Mouse (Mus musculus): Measurements from ENCODE around the gene Zdhhc1. TPM values are rescaled to one million over a fixed set of nuclear protein-coding genes. Genes with fewer than 3 reads are reported as not detected.

Gene Zdhhc1
- polyA plus RNA-seq (2015; fragmentation: Nextera tagmentation; extraction: Ambion mirVana) = 36.6 and 36.8 TPM in 2 replicates

GRCm38 (mm10) chr8:105496439-105497180, at the start of gene Zdhhc1:
Zdhhc1 (minus strand) TSS chr8:105496902.
- Histone ChIP-seq H3K9me3 (replicated peaks) (no peaks in the 10 kb centered on the region), H3K27ac (replicated peaks) (peak within 1 kb of the TSS; percentile 80), H3K27me3 (replicated peaks) (no peaks in the 10 kb centered on the region), H3K9ac (replicated peaks) (peak within 1 kb of the TSS; percentile 88), H3K4me3 (replicated peaks) (peak within 1 kb of the TSS; percentile 72), H3K4me2 (peak within 1 kb of the TSS; percentile 86), H3K4me1 (peaks cover 25% of the 10 kb centered on the region), H3K36me3 (no peaks in the 10 kb centered on the region)
- WGBS = under 1% methylated on average over 67 of the region's 68 CpGs
- peak; percentile 84 for ATAC-seq (ENCODE audit: low FRiP score)

GRCm38 (mm10) chr8:105545249-105545648, 48.5 kb upstream of the Zdhhc1 start:
- Histone ChIP-seq H3K4me1 (peaks cover 20% of the 10 kb centered on the region), H3K27ac (replicated peaks) (peak overlapping the region; percentile 39; the same call in 1 of the 2 replicates), H3K27me3 (replicated peaks) (no peaks in the 10 kb centered on the region), H3K9me3 (replicated peaks) (no peaks in the 10 kb centered on the region), H3K9ac (replicated peaks) (no peak overlapping the region), H3K4me3 (replicated peaks) (no peak overlapping the region), H3K4me2 (no peak overlapping the region), H3K36me3 (0 out of 2 replicates have a peak, but pooled peaks cover 4% of the 10 kb centered on the region)
- 88% methylated on average over 3 of the region's 3 CpGs for WGBS
- ATAC-seq (ENCODE audit: low FRiP score) = no peak

- no peak overlapping the region for H3K4me2 ChIP-seq
- H3K4me1 ChIP-seq = peaks cover 20% of the 10 kb centered on the region
- no peak overlapping the region for H3K9ac ChIP-seq (replicated peaks)
- no peak for ATAC-seq (ENCODE audit: low FRiP score)
- H3K36me3 ChIP-seq = 0 out of 2 replicates have a peak, but pooled peaks cover 4% of the 10 kb centered on the region
- no peaks in the 10 kb centered on the region for H3K27me3 ChIP-seq (replicated peaks)
- H3K4me3 ChIP-seq (replicated peaks) = no peak overlapping the region
- WGBS = 68% methylated on average over 7 of the region's 7 CpGs
- peak overlapping the region; percentile 39; the same call in 1 of the 2 replicates for H3K27ac ChIP-seq (replicated peaks)
- H3K9me3 ChIP-seq (replicated peaks) = no peaks in the 10 kb centered on the region
Measured at GRCm38 (mm10) chr8:105544544-105545205, 48.0 kb upstream of the Zdhhc1 start.

- peaks cover 20% of the 10 kb centered on the region for H3K4me1 ChIP-seq
- WGBS = 57% methylated on average over 1 of the region's 1 CpGs
- no peak overlapping the region for H3K4me2 ChIP-seq
- H3K27ac ChIP-seq (replicated peaks) = no peak overlapping the region; the same call in 1 of the 2 replicates
- no peak overlapping the region for H3K9ac ChIP-seq (replicated peaks)
- H3K4me3 ChIP-seq (replicated peaks) = no peak overlapping the region
- no peaks in the 10 kb centered on the region for H3K9me3 ChIP-seq (replicated peaks)
- peaks cover 12% of the 10 kb centered on the region for H3K36me3 ChIP-seq
- ATAC-seq (ENCODE audit: low FRiP score) = no peak
- H3K27me3 ChIP-seq (replicated peaks) = no peaks in the 10 kb centered on the region
Measured at GRCm38 (mm10) chr8:105543703-105544102, 47.0 kb upstream of the Zdhhc1 start.

- Histone ChIP-seq H3K4me3 (replicated peaks) (no peak overlapping the region), H3K27me3 (replicated peaks) (no peaks in the 10 kb centered on the region), H3K4me1 (peaks cover 20% of the 10 kb centered on the region), H3K27ac (replicated peaks) (no peak overlapping the region), H3K36me3 (peaks cover 21% of the 10 kb centered on the region), H3K4me2 (no peak overlapping the region), H3K9ac (replicated peaks) (no peak overlapping the region), H3K9me3 (replicated peaks) (no peaks in the 10 kb centered on the region)
- no peak for ATAC-seq (ENCODE audit: low FRiP score)
- 99% methylated on average over 2 of the region's 2 CpGs for WGBS
Measured at GRCm38 (mm10) chr8:105542808-105543207, 46.1 kb upstream of the Zdhhc1 start.

- no peak overlapping the region for H3K4me2 ChIP-seq
- H3K4me3 ChIP-seq (replicated peaks) = no peak overlapping the region
- H3K27me3 ChIP-seq (replicated peaks) = no peaks in the 10 kb centered on the region
- H3K4me1 ChIP-seq = peaks cover 20% of the 10 kb centered on the region
- no peak for ATAC-seq (ENCODE audit: low FRiP score)
- WGBS = 85% methylated on average over 3 of the region's 3 CpGs
- H3K36me3 ChIP-seq = peaks cover 27% of the 10 kb centered on the region
- no peak overlapping the region for H3K27ac ChIP-seq (replicated peaks)
- no peaks in the 10 kb centered on the region for H3K9me3 ChIP-seq (replicated peaks)
- H3K9ac ChIP-seq (replicated peaks) = no peak overlapping the region
Measured at GRCm38 (mm10) chr8:105542032-105542656, 45.4 kb upstream of the Zdhhc1 start.

GRCm38 (mm10) chr8:105538940-105539339, 42.2 kb upstream of the Zdhhc1 start:
- Histone ChIP-seq H3K27me3 (replicated peaks) (no peaks in the 10 kb centered on the region), H3K36me3 (peaks cover 49% of the 10 kb centered on the region), H3K4me2 (no peak overlapping the region), H3K27ac (replicated peaks) (no peak overlapping the region), H3K4me1 (peaks cover 8% of the 10 kb centered on the region; the same call in 1 of the 2 replicates), H3K4me3 (replicated peaks) (no peak overlapping the region), H3K9ac (replicated peaks) (no peak overlapping the region), H3K9me3 (replicated peaks) (no peaks in the 10 kb centered on the region)
- ATAC-seq (ENCODE audit: low FRiP score) = no peak
- WGBS = 84% methylated on average over 4 of the region's 4 CpGs

- Histone ChIP-seq H3K9me3 (replicated peaks) (no peaks in the 10 kb centered on the region), H3K36me3 (peaks cover 49% of the 10 kb centered on the region), H3K27me3 (replicated peaks) (no peaks in the 10 kb centered on the region), H3K4me2 (no peak overlapping the region), H3K27ac (replicated peaks) (no peak overlapping the region), H3K4me1 (peaks cover 8% of the 10 kb centered on the region; the same call in 1 of the 2 replicates), H3K9ac (replicated peaks) (no peak overlapping the region), H3K4me3 (replicated peaks) (no peak overlapping the region)
- no peak for ATAC-seq (ENCODE audit: low FRiP score)
- 86% methylated on average over 6 of the region's 6 CpGs for WGBS
Measured at GRCm38 (mm10) chr8:105537011-105537677, 40.4 kb upstream of the Zdhhc1 start.

GRCm38 (mm10) chr8:105536546-105536945, 39.8 kb upstream of the Zdhhc1 start:
- Histone ChIP-seq H3K27me3 (replicated peaks) (no peaks in the 10 kb centered on the region), H3K27ac (replicated peaks) (no peak overlapping the region), H3K9ac (replicated peaks) (no peak overlapping the region), H3K4me3 (replicated peaks) (no peak overlapping the region), H3K4me1 (peaks cover 9% of the 10 kb centered on the region; the same call in 1 of the 2 replicates), H3K4me2 (no peak overlapping the region), H3K9me3 (replicated peaks) (no peaks in the 10 kb centered on the region), H3K36me3 (peaks cover 45% of the 10 kb centered on the region)
- WGBS = 93% methylated on average over 3 of the region's 3 CpGs
- ATAC-seq (ENCODE audit: low FRiP score) = no peak

GRCm38 (mm10) chr8:105533892-105534329, 37.2 kb upstream of the Zdhhc1 start:
- H3K27ac ChIP-seq (replicated peaks) = no peak overlapping the region
- H3K36me3 ChIP-seq = peaks cover 52% of the 10 kb centered on the region
- 0% methylated on average over 1 of the region's 1 CpGs for WGBS
- no peak overlapping the region for H3K9ac ChIP-seq (replicated peaks)
- peaks cover 11% of the 10 kb centered on the region; the same call in 1 of the 2 replicates for H3K4me1 ChIP-seq
- no peaks in the 10 kb centered on the region for H3K27me3 ChIP-seq (replicated peaks)
- H3K4me2 ChIP-seq = no peak overlapping the region
- H3K9me3 ChIP-seq (replicated peaks) = no peaks in the 10 kb centered on the region
- peak; percentile 39; the same call in 1 of the 2 replicates for ATAC-seq (ENCODE audit: low FRiP score)
- no peak overlapping the region for H3K4me3 ChIP-seq (replicated peaks)

GRCm38 (mm10) chr8:105533439-105533838, 36.7 kb upstream of the Zdhhc1 start:
- Histone ChIP-seq H3K36me3 (peaks cover 52% of the 10 kb centered on the region), H3K4me1 (peaks cover 11% of the 10 kb centered on the region; the same call in 1 of the 2 replicates), H3K4me2 (no peak overlapping the region), H3K9me3 (replicated peaks) (no peaks in the 10 kb centered on the region), H3K27me3 (replicated peaks) (no peaks in the 10 kb centered on the region), H3K9ac (replicated peaks) (no peak overlapping the region), H3K4me3 (replicated peaks) (no peak overlapping the region), H3K27ac (replicated peaks) (no peak overlapping the region)
- no peak for ATAC-seq (ENCODE audit: low FRiP score)
- 35% methylated on average over 2 of the region's 2 CpGs for WGBS

All from neural tube, embryonic 15.5 days (tissue).